Mouse (Mus musculus): ENCODE measurements around the gene Ncs1. TPM values are rescaled to one million over a fixed set of nuclear protein-coding genes. Genes with fewer than 3 reads are reported as not detected.

The Ncs1 gene
- polyA plus RNA-seq, 1 experiment from 2014 or later = 29.7 TPM

DNA sequence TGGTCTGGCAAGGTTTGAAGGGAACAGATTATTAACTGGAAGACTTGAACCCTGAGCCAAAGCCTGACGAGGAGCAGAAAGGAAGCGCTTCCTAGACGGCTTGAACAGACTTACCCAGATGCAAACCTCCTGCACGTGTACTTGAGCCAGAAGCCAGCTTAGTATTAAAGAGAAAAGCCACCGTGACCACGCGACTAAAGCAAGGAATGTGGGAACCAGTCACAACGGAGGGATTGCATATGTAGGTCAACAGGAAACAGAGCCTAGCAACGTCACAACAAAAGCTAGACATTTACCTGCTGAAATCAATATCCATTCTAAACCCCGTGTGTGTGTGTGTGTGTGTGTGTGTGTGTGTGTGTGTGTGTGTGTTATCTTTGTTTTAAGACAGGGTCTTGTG lies 81.6 kb downstream of the Ncs1 start:
- DNase-seq (ENCODE audit: low read depth, low spot score) (no peak), ATAC-seq (no peak)
- in situ Hi-C loops (cut with MboI; ENCODE audit: low pct_unique_long_range_greater_than_20kb) = no loop called here
- TF ChIP-seq CTCF (IDR thresholded peaks at IDR 0.05) = no peak
- ChIA-PET CTCF (no interaction called here), POLR2A (interaction anchor here (0.6 kb wide), 1 partner anchor 245 kb away, joined by 7 read pairs; no protein-coding TSS in a partner anchor)
- peaks cover 7% of the 10 kb centered on the region for H3K27me3 ChIP-seq

DNA sequence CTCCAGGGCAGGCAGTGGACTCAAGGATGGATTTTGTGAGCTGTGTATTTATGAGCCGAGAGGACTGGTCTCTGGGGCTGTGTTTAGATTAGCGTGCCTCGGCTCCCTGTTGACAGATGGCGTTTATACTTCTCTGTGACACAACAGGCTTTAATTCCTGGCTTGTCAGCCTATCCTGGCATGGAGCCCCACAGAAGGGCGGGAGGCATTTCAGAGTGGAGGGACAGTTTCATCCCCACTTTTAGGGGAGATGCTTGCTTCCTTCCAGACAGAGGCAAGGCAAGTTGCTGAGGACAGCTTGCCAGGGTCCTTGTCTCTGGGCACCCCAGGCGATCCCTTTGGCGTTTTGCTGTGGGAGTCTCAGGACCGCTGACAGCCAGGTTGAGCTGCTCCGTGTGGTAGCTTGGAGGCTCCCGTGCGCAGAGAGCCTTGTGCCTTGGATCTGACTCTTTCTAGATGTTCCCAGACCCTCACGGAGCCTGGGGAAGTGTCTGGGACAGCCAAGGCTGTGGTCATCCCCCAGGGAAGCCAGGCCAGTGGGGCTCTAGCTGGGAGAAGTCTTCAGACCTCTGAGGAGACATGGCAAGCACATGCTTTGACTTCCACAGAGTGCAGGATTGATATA lies 92.2 kb downstream of the Ncs1 start:
- peaks cover 53% of the 10 kb centered on the region for H3K27me3 ChIP-seq
- TF ChIP-seq CTCF (IDR thresholded peaks at IDR 0.05) = no peak
- ChIA-PET CTCF (no interaction called here), POLR2A (no interaction called here)
- no peak for DNase-seq (ENCODE audit: low read depth, low spot score)
- ATAC-seq = no peak
- in situ Hi-C loops (cut with MboI; ENCODE audit: low pct_unique_long_range_greater_than_20kb) = no loop called here

DNA sequence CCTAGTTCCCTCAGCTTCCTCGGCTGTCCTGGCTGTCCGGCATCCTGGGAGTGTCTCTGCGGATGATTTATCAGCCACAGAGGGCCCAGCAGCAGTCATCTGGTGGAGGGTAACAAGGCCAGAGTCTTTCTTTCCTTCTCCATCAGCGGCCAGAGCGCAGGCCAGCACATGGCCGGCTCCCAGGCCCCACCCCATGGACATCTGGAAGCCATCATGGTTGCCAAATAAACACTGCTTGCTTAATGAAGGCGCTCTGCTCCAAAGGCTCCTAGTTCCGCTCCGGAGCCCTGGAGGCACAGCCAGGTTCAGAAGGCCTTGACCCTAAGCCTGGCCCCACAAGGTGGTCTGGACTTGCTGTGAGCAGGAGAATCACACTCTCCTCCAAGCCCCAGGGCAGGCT lies 94.2 kb downstream of the Ncs1 start:
- DNase-seq (ENCODE audit: low read depth, low spot score) = no peak
- ChIA-PET CTCF (interaction anchor here (1.5 kb wide), 1 partner anchor 17 kb away, joined by 3 read pairs; no protein-coding TSS in a partner anchor), POLR2A (no interaction called here)
- peaks cover 56% of the 10 kb centered on the region for H3K27me3 ChIP-seq
- TF ChIP-seq CTCF (IDR thresholded peaks at IDR 0.05) = no peak
- in situ Hi-C loops (cut with MboI; ENCODE audit: low pct_unique_long_range_greater_than_20kb) = no loop called here
- ATAC-seq = no peak

DNA sequence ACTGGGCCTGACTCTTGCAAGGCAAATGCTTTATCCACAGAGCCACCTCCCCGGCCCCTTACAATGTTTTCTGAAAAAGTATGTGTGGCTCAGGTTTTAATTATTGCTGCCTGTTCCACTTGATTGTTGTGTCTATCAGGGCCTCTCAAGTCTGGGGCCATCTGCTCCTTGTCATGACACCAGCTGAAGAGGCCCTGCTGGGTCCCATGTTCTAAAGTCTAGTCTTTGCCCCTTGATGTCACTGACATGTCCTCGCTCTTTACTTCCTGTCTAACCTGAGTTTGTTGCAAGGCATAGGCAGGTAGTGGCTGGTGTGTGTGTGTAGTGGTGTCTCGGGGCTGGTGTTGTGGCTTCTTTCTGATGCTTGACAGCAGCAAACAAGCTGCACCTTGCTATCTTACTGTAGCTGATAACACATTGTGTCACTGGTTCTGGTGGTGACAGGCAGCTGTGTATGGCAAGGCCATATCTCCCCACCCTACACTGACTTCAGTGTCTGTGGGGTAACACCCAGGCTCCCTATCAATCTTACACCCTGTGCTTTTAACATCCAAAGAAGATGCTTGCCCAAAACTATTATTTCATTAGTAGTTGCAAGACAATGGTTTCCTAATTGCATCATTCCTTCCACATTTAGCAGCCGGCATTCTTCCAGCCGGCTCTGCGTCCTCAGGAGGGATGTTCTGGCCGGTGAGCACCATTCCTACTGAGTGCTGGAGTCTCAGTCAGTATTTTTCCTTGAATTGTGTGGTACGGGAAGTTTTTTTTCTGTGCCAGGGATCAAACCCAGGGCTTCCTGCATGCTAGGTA lies 96.3 kb downstream of the Ncs1 start:
- peaks cover 44% of the 10 kb centered on the region for H3K27me3 ChIP-seq
- POLR2A ChIA-PET = no interaction called here

More for the DNA sequence above, 96.3 kb downstream of the Ncs1 start:
- ATAC-seq (no peak), DNase-seq (ENCODE audit: low read depth, low spot score) (no peak)
- in situ Hi-C loops (cut with MboI; ENCODE audit: low pct_unique_long_range_greater_than_20kb) = no loop called here
- no peak for TF ChIP-seq CTCF (IDR thresholded peaks at IDR 0.05)
- CTCF ChIA-PET = no interaction called here

Other genes with a start within 250 kb of the Ncs1 start
- 40.4 TPM for gene Fnbp1, start 103.8 kb upstream of the Ncs1 start, polyA plus RNA-seq (2021)
- 50.6 TPM for gene Gpr107, start 93.5 kb upstream of the Ncs1 start, polyA plus RNA-seq (2021)
- 0.91 TPM for gene Hmcn2, start 68.6 kb downstream of the Ncs1 start, polyA plus RNA-seq (2021)
- gene Ass1, start 224.4 kb downstream of the Ncs1 start, polyA plus RNA-seq (2021) = 9.1 TPM